Mouse (Mus musculus): ENCODE measurements around the gene Pdcd6.

GRCm38 (mm10) chr13:74316789-74317169 is 601 bp downstream of the Pdcd6 start:
- TF ChIP-seq CTCF (IDR thresholded peaks at IDR 0.05; ENCODE audit: insufficient read depth, low read length) (no peak), POLR2A (IDR thresholded peaks at IDR 0.05; ENCODE audit: borderline replicate concordance, extremely low read depth, low read depth, low read length) (no peak)
